Mouse (Mus musculus): ENCODE results near the gene Prr7. TPM values are rescaled to one million over a fixed set of nuclear protein-coding genes. Genes with fewer than 3 reads are reported as not detected.
A peak's percentile ranks its signal among the peaks of the same experiment; 100 is the strongest.

The Prr7 gene
- polyA plus RNA-seq, 1 experiment from 2014 or later: 2.2 TPM

- H3K27me3 ChIP-seq (ENCODE audit: control insufficient read depth, insufficient read depth, low read length): no peaks in the 10 kb centered on the region
- ATAC-seq (ENCODE audit: insufficient read depth, low FRiP score, low TSS enrichment): no peak
- H3K4me2 ChIP-seq (ENCODE audit: low read depth): no peak overlapping the region
- no peak overlapping the region for H3K9ac ChIP-seq (ENCODE audit: low read length)
- H3K4me1 ChIP-seq (ENCODE audit: control insufficient read depth, insufficient read depth, low read length): peaks cover 23% of the 10 kb centered on the region
- no peaks in the 10 kb centered on the region for H3K9me3 ChIP-seq (ENCODE audit: control insufficient read depth, low read length)
- no peak for DNase-seq (ENCODE audit: low spot score)
- H3K36me3 ChIP-seq (ENCODE audit: control insufficient read depth, insufficient read depth, low read length): peaks cover 45% of the 10 kb centered on the region
- no peak overlapping the region for H3K27ac ChIP-seq (ENCODE audit: low read depth, low read length)
- WGBS: 85% methylated on average over 7 of the region's 7 CpGs
- H3K4me3 ChIP-seq (ENCODE audit: low read depth, low read length): no peak overlapping the region
Observed at GRCm38 (mm10) chr13:55479008-55479407, 14.9 kb downstream of the Prr7 start.

DNA sequence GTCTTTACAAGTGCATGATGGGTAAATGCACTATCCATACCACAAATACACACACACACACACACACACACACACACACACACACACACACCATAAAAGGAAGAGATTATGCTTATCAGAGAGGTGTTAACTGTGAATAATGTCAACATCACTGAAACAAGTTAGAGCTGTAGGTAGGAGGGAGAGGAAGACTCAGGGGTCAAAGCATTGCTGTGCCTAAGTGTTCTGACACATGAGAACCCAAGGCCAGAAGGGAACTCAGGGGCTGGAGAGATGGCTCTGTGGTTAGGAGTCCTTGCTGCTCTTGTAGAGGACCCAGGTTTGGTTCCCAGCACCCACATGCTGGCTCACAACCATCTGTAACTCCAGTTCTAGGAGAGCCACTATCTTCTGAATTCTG lies 15.9 kb downstream of the Prr7 start:
- Histone ChIP-seq H3K36me3 (ENCODE audit: control insufficient read depth, insufficient read depth, low read length) (peaks cover 42% of the 10 kb centered on the region), H3K4me3 (ENCODE audit: low read depth, low read length) (no peak overlapping the region), H3K9me3 (ENCODE audit: control insufficient read depth, low read length) (no peaks in the 10 kb centered on the region), H3K4me1 (ENCODE audit: control insufficient read depth, insufficient read depth, low read length) (peaks cover 27% of the 10 kb centered on the region), H3K4me2 (ENCODE audit: low read depth) (no peak overlapping the region), H3K27me3 (ENCODE audit: control insufficient read depth, insufficient read depth, low read length) (no peaks in the 10 kb centered on the region), H3K27ac (ENCODE audit: low read depth, low read length) (no peak overlapping the region), H3K9ac (ENCODE audit: low read length) (no peak overlapping the region)
- no peak for DNase-seq (ENCODE audit: low spot score)
- no peak for ATAC-seq (ENCODE audit: insufficient read depth, low FRiP score, low TSS enrichment)

DNA sequence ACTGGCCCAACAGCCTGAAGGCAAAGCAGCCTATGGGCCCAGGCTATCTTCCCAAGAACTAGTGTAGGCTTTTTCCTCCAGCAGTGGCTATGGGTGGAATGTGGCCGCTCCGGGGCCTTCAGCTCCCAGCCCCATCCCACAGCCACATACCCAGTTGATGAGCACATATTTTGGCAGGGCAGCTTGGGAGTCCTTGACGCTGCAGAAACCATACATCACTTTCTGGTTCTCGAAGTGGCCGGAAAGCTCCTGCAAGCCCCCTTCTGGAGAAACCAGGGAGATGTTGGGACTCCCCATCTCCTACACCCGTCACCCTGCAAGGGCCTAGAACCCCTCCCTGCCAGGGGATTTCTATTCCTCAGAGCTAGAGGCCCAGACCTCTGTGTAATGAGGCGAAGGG lies 18.5 kb downstream of the Prr7 start:
- H3K27ac ChIP-seq (ENCODE audit: low read depth, low read length): no peak overlapping the region
- peaks cover 40% of the 10 kb centered on the region for H3K4me1 ChIP-seq (ENCODE audit: control insufficient read depth, insufficient read depth, low read length)
- peaks cover 25% of the 10 kb centered on the region for H3K36me3 ChIP-seq (ENCODE audit: control insufficient read depth, insufficient read depth, low read length)

GRCm38 (mm10) chr13:55483071-55483470 lies 19.0 kb downstream of the Prr7 start:
- peaks cover 42% of the 10 kb centered on the region for H3K4me1 ChIP-seq (ENCODE audit: control insufficient read depth, insufficient read depth, low read length)
- no peak overlapping the region for H3K9ac ChIP-seq (ENCODE audit: low read length)
- no peaks in the 10 kb centered on the region for H3K27me3 ChIP-seq (ENCODE audit: control insufficient read depth, insufficient read depth, low read length)
- H3K27ac ChIP-seq (ENCODE audit: low read depth, low read length): no peak overlapping the region
- DNase-seq (ENCODE audit: low spot score): no peak
- H3K4me3 ChIP-seq (ENCODE audit: low read depth, low read length): no peak overlapping the region
- no peaks in the 10 kb centered on the region for H3K9me3 ChIP-seq (ENCODE audit: control insufficient read depth, low read length)
- 45% methylated on average over 9 of the region's 9 CpGs for WGBS
- no peak for ATAC-seq (ENCODE audit: insufficient read depth, low FRiP score, low TSS enrichment)
- peaks cover 25% of the 10 kb centered on the region for H3K36me3 ChIP-seq (ENCODE audit: control insufficient read depth, insufficient read depth, low read length)
- H3K4me2 ChIP-seq (ENCODE audit: low read depth): peak overlapping the region; percentile 88

More for the DNA sequence above, 18.5 kb downstream of the Prr7 start:
- no peak overlapping the region for H3K9ac ChIP-seq (ENCODE audit: low read length)
- no peaks in the 10 kb centered on the region for H3K27me3 ChIP-seq (ENCODE audit: control insufficient read depth, insufficient read depth, low read length)
- no peak for ATAC-seq (ENCODE audit: insufficient read depth, low FRiP score, low TSS enrichment)
- no peak overlapping the region for H3K4me2 ChIP-seq (ENCODE audit: low read depth)
- WGBS: 85% methylated on average over 7 of the region's 7 CpGs
- no peak overlapping the region for H3K4me3 ChIP-seq (ENCODE audit: low read depth, low read length)
- H3K9me3 ChIP-seq (ENCODE audit: control insufficient read depth, low read length): no peaks in the 10 kb centered on the region
- no peak for DNase-seq (ENCODE audit: low spot score)

GRCm38 (mm10) chr13:55483593-55483992 lies 19.5 kb downstream of the Prr7 start:
- peak overlapping the region; percentile 9; the same call in 1 of the 2 replicates for H3K9ac ChIP-seq (ENCODE audit: low read length)
- DNase-seq (ENCODE audit: low spot score): peak; percentile 85
- H3K36me3 ChIP-seq (ENCODE audit: control insufficient read depth, insufficient read depth, low read length): peaks cover 22% of the 10 kb centered on the region
- peak; percentile 72 for ATAC-seq (ENCODE audit: insufficient read depth, low FRiP score, low TSS enrichment)
- peaks cover 45% of the 10 kb centered on the region for H3K4me1 ChIP-seq (ENCODE audit: control insufficient read depth, insufficient read depth, low read length)
- no peak overlapping the region for H3K27ac ChIP-seq (ENCODE audit: low read depth, low read length)
- H3K9me3 ChIP-seq (ENCODE audit: control insufficient read depth, low read length): no peaks in the 10 kb centered on the region
- 35% methylated on average over 15 of the region's 15 CpGs for WGBS
- H3K4me2 ChIP-seq (ENCODE audit: low read depth): peak overlapping the region; percentile 88
- no peaks in the 10 kb centered on the region for H3K27me3 ChIP-seq (ENCODE audit: control insufficient read depth, insufficient read depth, low read length)
- peak overlapping the region; percentile 4; the same call in 1 of the 2 replicates for H3K4me3 ChIP-seq (ENCODE audit: low read depth, low read length)

DNA sequence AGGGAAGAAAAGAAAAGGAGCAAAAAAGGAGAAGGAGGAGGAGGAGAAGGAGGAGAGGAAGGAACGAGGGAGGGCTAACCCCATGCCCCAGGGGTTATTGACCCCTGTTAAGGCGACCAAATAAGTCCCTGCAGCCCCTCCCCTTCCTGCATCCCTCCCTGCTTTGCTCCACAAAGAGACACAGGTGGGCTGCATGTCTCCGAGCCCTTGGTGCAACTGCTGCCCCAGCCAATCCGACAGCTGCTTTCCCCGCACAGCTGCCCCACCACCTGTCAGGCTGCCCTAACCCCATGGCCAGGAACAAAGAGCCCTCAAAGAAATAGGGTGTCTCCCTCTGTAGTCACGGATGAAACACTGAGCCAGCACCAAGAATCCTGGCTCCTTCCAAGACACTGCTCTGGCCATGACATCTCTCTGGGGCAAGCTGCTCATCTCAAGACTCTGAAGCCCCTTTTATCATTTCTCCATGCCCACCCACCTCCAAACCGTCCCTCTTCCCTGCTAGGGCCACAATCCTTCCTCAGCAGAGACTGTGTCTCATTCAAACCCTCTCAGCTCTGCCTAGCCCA lies 20.5 kb downstream of the Prr7 start:
- ATAC-seq (ENCODE audit: insufficient read depth, low FRiP score, low TSS enrichment) (no peak), DNase-seq (ENCODE audit: low spot score) (peak; percentile 42)
- WGBS: 19% methylated on average over 7 of the region's 7 CpGs
- peak overlapping the region; percentile 99 for H3K4me3 ChIP-seq (ENCODE audit: low read depth, low read length)
- H3K36me3 ChIP-seq (ENCODE audit: control insufficient read depth, insufficient read depth, low read length): peaks cover 22% of the 10 kb centered on the region
- H3K27ac ChIP-seq (ENCODE audit: low read depth, low read length): peak overlapping the region; percentile 64; the same call in 1 of the 2 replicates
- peak overlapping the region; percentile 51 for H3K9ac ChIP-seq (ENCODE audit: low read length)
- peak overlapping the region; percentile 88 for H3K4me2 ChIP-seq (ENCODE audit: low read depth)
- H3K4me1 ChIP-seq (ENCODE audit: control insufficient read depth, insufficient read depth, low read length): peaks cover 45% of the 10 kb centered on the region
- H3K9me3 ChIP-seq (ENCODE audit: control insufficient read depth, low read length): no peaks in the 10 kb centered on the region
- H3K27me3 ChIP-seq (ENCODE audit: control insufficient read depth, insufficient read depth, low read length): no peaks in the 10 kb centered on the region

DNA sequence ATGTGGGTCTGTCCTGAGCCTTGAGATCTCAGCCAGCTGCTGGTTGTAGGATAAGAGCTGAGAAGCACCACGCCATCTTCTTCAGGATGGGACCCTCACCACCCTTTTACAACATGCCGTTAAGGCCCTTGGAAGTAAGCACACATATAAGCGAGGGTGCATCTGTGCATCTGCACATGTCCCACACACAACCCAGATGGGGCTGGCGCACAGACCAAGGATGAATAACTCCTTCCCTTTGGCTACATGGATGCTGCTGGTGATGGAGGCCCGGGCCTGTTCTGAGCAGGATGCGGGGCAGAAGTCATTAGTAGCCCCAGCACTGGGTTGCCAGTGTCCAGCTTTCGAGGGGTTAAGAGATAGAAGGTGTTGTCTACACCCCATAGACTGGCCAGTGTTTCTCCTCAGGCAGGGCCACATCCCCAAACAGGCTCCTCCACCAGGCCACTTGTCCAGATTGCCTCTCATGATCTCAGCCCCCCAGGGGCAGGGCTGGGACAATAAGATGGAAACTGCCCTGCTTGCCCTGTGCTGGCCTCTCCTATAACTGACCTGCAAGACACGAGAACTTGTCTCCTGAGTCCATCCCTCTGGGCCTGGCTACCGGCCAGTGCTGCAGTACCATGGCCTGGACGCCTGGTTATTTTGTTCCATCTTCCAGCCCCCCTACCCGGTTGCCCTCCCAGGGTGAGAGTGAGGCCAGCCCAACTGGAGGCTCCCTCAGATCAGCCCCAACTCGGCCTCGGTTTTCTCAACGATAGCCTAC lies 22.1 kb downstream of the Prr7 start:
- H3K9ac ChIP-seq (ENCODE audit: low read length): peak overlapping the region; percentile 100
- peak overlapping the region; percentile 99 for H3K4me3 ChIP-seq (ENCODE audit: low read depth, low read length)
- peaks cover 11% of the 10 kb centered on the region for H3K36me3 ChIP-seq (ENCODE audit: control insufficient read depth, insufficient read depth, low read length)
- peaks cover 45% of the 10 kb centered on the region for H3K4me1 ChIP-seq (ENCODE audit: control insufficient read depth, insufficient read depth, low read length)
- DNase-seq (ENCODE audit: low spot score): no peak
- no peaks in the 10 kb centered on the region for H3K9me3 ChIP-seq (ENCODE audit: control insufficient read depth, low read length)
- H3K27me3 ChIP-seq (ENCODE audit: control insufficient read depth, insufficient read depth, low read length): no peaks in the 10 kb centered on the region
- ATAC-seq (ENCODE audit: insufficient read depth, low FRiP score, low TSS enrichment): no peak
- peak overlapping the region; percentile 88 for H3K4me2 ChIP-seq (ENCODE audit: low read depth)
- H3K27ac ChIP-seq (ENCODE audit: low read depth, low read length): peak overlapping the region; percentile 97
- 35% methylated on average over 14 of the region's 14 CpGs for WGBS

DNA sequence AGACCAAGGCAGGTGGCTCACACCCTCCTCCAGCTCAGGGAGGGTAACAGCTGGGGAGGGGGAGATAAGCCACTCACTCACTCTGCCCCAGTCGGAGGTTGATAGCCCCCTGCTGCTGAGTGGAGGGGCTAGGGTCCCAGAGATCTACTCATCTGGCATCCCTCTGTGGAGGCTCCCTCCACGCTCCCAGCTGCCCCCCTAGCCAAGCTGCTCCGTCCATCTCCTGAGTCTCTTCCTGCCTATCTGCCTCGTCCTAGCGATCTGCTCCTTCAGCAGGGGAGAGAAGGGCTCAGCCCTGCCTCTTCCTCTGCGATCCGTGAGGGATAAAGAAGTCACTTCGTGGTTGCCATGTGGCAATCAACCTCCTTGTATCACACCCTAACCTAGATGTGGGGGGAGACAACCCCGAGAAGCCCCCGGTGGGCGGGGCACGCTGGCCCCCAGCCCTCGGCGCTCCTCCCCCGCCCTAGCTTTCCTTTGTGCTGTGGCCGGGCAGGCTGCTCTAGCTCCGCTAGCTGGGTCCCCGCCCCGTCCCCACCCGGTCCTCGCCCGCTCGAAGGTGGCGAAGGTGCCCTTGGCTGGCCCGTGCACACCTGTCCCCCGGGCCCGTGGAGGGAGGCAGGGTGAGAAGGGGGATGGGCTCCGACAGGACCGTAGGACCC lies 23.0 kb downstream of the Prr7 start:
- H3K4me1 ChIP-seq (ENCODE audit: control insufficient read depth, insufficient read depth, low read length): peaks cover 45% of the 10 kb centered on the region
- H3K27me3 ChIP-seq (ENCODE audit: control insufficient read depth, insufficient read depth, low read length): no peaks in the 10 kb centered on the region

More for the DNA sequence above, 23.0 kb downstream of the Prr7 start:
- H3K9me3 ChIP-seq (ENCODE audit: control insufficient read depth, low read length): no peaks in the 10 kb centered on the region
- peak overlapping the region; percentile 100 for H3K9ac ChIP-seq (ENCODE audit: low read length)
- peak overlapping the region; percentile 97 for H3K27ac ChIP-seq (ENCODE audit: low read depth, low read length)
- H3K36me3 ChIP-seq (ENCODE audit: control insufficient read depth, insufficient read depth, low read length): peaks cover 4% of the 10 kb centered on the region
- peak overlapping the region; percentile 99 for H3K4me3 ChIP-seq (ENCODE audit: low read depth, low read length)
- 1% methylated on average over 24 of the region's 29 CpGs for WGBS
- ATAC-seq (ENCODE audit: insufficient read depth, low FRiP score, low TSS enrichment): peak; percentile 45
- peak overlapping the region; percentile 88 for H3K4me2 ChIP-seq (ENCODE audit: low read depth)
- peak; percentile 69 for DNase-seq (ENCODE audit: low spot score)

Measured in neural tube, embryonic 11.5 days (tissue).